Mouse (Mus musculus) heart, embryonic 10.5 days (tissue): ENCODE results near the gene Supt3. TPM values are rescaled to one million over a fixed set of nuclear protein-coding genes. Genes with fewer than 3 reads are reported as not detected.

Source experiments
- DNase-seq: peaks from one replicate; pipeline ENCODE4 v3.0.0-alpha.2; 2017; ENCODE audit warnings: low spot score
- H3K27ac ChIP-seq: fragments of 300-500 bp; sonication (generic); 2 replicates; pipeline ENCODE4 v1.5.1; 2016; ENCODE audit warnings: mild to moderate bottlenecking
- H3K27me3 ChIP-seq: fragments of 300-500 bp; sonication (generic); 2 replicates; pipeline ENCODE4 v1.6.1; 2016; ENCODE audit warnings: mild to moderate bottlenecking; ENCODE audit not compliant: poor library complexity, insufficient read depth, severe bottlenecking
- H3K36me3 ChIP-seq: fragments of 300-500 bp; sonication (generic); 2 replicates; pipeline ENCODE4 v1.6.1; 2016; ENCODE audit warnings: mild to moderate bottlenecking, moderate library complexity
- H3K4me1 ChIP-seq: fragments of 300-500 bp; sonication (generic); 2 replicates; pipeline ENCODE4 v1.6.1; 2016; ENCODE audit warnings: mild to moderate bottlenecking
- H3K4me3 ChIP-seq: fragments of 300-500 bp; sonication (generic); 2 replicates; pipeline ENCODE4 v1.5.1; 2016; ENCODE audit warnings: mild to moderate bottlenecking, moderate library complexity
- H3K9me3 ChIP-seq: fragments of 300-500 bp; sonication (generic); 2 replicates; pipeline ENCODE4 v1.6.1; 2016; ENCODE audit warnings: mild to moderate bottlenecking, moderate library complexity
- WGBS: fragments of 180-500 bp; shearing (Covaris S2); methylation state at CpG from one replicate; pipeline ENCODE4 v1.1.7; 2016; 5-methylcytosine and 5-hydroxymethylcytosine counted together
- polyA plus RNA-seq: library from polyadenylated mRNA; unstranded; fragments of >200 nt; fragmentation: Nextera tagmentation; extraction: Ambion mirVana; gene quantifications from 2 replicates; pipeline ENCODE4 v1.2.1, GENCODE M21; 2016

Gene Supt3
- polyA plus RNA-seq, 1 experiment from 2014 or later = 19.8 TPM

DNA sequence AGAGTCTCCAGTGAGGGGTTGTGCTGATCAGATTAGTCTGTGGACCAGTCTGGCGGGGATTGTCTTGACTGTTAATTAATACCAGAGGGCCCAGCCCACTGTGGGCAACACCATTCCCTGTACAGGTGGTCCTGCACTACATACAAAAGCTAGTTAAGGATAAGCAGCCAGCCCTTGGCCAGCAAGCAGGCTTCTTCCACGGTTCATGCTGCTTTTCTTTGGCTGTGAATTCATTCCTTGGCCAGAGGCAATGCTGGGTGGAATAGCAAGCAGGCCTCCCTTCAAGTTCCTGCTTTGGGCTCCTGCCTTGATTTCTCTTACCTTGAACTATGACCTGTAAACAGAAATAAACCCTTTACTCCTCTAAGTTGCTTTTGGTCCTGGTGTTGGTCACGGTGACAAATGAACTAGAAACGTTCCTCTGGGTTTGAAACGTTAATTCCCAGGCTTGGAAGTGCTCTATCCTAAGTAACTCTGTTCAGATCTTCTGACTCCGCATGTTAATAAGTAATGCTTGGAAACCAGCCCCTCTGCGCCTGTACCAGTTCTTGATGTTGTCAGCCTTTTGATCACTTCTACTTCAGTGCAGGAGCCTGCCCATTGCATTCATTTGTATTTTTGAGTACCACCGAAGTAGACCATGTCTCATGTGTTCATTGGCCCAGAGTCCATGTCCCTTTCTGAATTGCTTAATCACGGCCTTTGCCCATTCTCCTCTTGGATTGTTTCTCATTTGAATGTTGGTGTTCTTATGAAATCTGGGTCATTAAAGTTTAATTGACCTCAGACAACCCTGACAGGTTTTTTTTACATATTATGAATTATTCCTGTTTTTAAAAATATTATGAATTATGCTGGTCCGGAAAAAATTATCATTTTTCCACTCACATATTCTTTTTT, 356.8 kb downstream of the Supt3 start:
- H3K9me3 ChIP-seq = no peaks in the 10 kb centered on the region
- no peaks in the 10 kb centered on the region for H3K36me3 ChIP-seq
- no peak overlapping the region for H3K4me3 ChIP-seq
- 86% methylated on average over 10 of the region's 10 CpGs for WGBS
- no peaks in the 10 kb centered on the region for H3K4me1 ChIP-seq
- DNase-seq = no peak
- H3K27ac ChIP-seq = no peak overlapping the region
- no peaks in the 10 kb centered on the region for H3K27me3 ChIP-seq

DNA sequence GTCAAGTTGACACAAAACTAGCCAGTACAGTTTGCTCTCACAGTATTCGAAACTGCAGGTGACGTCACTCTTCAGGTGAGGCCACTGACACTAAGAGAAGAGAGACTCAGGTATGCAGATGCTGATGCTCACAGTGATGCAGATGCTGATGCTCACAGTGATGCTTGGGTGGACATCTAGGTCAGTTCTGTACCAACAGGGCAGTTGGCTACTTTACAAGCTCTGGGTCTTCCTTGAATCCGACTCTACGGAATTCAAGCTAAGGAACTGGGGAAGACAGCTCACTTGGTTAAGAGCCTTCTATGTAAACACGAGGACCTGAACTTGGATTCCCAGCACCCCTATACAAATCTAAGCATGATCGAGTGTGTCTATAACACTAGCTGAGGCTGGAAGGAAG, 359.5 kb downstream of the Supt3 start:
- 87% methylated on average over 6 of the region's 6 CpGs for WGBS
- H3K4me3 ChIP-seq = no peak overlapping the region
- H3K27me3 ChIP-seq = no peaks in the 10 kb centered on the region
- H3K36me3 ChIP-seq = no peaks in the 10 kb centered on the region
- DNase-seq = no peak
- no peaks in the 10 kb centered on the region for H3K9me3 ChIP-seq
- H3K4me1 ChIP-seq = no peaks in the 10 kb centered on the region
- H3K27ac ChIP-seq = no peak overlapping the region

DNA sequence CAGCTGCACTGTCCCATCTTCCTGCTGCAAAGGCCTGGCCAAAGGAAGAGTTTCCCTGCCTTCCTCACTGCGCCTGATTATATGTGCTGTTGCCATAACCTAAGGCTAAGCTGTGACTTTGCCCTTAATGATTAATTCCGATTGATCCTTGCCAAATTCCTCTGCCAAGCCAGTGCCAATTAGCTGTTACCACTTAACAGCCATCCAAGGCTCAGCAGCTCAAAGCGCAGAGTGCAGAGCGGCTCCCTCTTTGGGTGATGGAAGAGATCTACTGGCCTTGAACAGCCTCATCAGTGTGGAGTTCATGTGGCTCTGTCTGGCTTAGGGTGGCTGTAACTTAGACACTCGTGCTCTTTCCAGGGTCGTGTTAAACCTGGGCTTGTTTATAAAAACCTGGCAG, 366.1 kb downstream of the Supt3 start:
- 79% methylated on average over 6 of the region's 6 CpGs for WGBS
- Histone ChIP-seq H3K4me3 (no peak overlapping the region), H3K27me3 (no peaks in the 10 kb centered on the region), H3K36me3 (no peaks in the 10 kb centered on the region), H3K9me3 (no peaks in the 10 kb centered on the region), H3K4me1 (no peaks in the 10 kb centered on the region), H3K27ac (no peak overlapping the region)
- DNase-seq = no peak

DNA sequence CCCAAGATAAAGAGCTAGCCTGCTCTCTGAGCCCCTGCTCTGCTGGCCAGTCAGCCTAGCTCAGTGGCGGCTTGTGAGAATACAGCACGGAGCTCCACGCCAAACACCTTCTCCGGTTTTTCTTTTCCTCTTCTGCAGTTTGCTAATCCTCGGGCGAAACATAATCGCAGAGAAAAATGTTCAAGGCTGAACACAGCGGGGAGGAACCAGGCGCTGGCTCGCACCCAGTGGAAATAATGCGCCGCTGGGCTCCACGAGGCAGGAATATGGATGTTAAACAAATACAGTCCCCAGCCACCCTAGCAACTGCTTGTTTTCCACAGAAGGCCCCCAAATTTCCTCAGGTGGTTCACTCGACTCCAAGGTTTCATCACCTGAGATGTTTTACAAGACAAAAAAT, 367.7 kb downstream of the Supt3 start:
- WGBS = 84% methylated on average over 14 of the region's 14 CpGs
- no peaks in the 10 kb centered on the region for H3K4me1 ChIP-seq
- H3K27me3 ChIP-seq = no peaks in the 10 kb centered on the region
- H3K9me3 ChIP-seq = no peaks in the 10 kb centered on the region
- no peak for DNase-seq
- no peak overlapping the region for H3K4me3 ChIP-seq
- H3K27ac ChIP-seq = no peak overlapping the region
- no peaks in the 10 kb centered on the region for H3K36me3 ChIP-seq

DNA sequence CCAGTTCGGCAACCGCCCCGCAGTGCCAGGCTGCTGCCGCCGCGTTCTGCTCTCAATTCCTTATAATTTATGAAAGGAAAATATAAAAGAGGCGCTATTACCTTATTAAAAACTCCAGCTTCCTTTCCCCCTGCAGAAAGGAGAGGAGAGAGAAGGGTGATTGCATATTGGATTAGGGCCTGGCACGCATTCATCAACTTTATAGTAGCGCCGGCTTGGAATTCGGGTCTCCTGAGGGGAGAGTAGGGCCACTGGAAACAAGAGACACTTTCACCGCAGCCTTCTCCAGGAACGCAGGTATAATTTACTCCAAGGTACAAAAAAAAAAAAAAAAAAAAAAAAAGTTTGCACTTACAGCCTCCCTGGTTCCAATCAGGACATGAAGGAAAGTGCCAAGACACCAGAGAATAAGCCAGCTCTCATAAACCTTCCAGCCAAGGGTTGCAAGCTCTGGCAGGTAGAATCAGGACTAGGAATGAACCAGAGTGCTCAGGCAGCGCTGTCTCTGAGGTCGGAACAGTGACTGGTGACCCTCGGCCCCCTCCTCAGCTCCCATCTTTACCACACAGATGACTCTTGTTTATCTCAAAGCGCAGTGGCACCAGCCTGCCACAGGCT, 374.5 kb downstream of the Supt3 start:
- peaks cover 5% of the 10 kb centered on the region; the same call in 1 of the 2 replicates for H3K27me3 ChIP-seq
- H3K4me1 ChIP-seq = 0 out of 2 replicates have a peak, but pooled peaks cover 2% of the 10 kb centered on the region
- no peaks in the 10 kb centered on the region for H3K36me3 ChIP-seq
- H3K9me3 ChIP-seq = no peaks in the 10 kb centered on the region
- DNase-seq = no peak
- no peak overlapping the region for H3K27ac ChIP-seq
- H3K4me3 ChIP-seq = no peak overlapping the region
- 85% methylated on average over 17 of the region's 17 CpGs for WGBS

DNA sequence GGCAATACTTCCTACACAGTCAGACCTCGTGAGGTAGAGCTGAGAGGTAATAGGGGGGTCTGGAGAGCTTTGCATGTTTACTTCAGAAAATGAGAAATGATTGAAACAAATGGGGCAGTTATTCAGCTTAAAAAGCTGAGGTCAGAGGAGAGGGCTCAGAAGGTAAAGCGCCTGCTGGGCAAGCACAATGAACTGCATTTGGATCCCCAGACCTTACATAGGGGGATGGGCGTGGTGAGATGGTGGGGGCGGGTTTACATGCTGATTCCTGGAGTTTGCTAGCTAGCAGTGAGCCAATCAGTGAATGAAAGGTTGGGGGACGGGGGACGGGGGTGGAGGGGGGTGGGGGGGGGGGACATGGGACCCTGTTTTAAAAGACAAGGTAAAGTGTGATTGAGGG, 376.8 kb downstream of the Supt3 start:
- no peaks in the 10 kb centered on the region for H3K36me3 ChIP-seq
- H3K9me3 ChIP-seq = no peaks in the 10 kb centered on the region
- H3K27me3 ChIP-seq = peaks cover 5% of the 10 kb centered on the region; the same call in 1 of the 2 replicates
- H3K4me3 ChIP-seq = no peak overlapping the region
- DNase-seq = no peak
- H3K27ac ChIP-seq = no peak overlapping the region
- 40% methylated on average over 6 of the region's 6 CpGs for WGBS
- H3K4me1 ChIP-seq = peaks cover 13% of the 10 kb centered on the region

DNA sequence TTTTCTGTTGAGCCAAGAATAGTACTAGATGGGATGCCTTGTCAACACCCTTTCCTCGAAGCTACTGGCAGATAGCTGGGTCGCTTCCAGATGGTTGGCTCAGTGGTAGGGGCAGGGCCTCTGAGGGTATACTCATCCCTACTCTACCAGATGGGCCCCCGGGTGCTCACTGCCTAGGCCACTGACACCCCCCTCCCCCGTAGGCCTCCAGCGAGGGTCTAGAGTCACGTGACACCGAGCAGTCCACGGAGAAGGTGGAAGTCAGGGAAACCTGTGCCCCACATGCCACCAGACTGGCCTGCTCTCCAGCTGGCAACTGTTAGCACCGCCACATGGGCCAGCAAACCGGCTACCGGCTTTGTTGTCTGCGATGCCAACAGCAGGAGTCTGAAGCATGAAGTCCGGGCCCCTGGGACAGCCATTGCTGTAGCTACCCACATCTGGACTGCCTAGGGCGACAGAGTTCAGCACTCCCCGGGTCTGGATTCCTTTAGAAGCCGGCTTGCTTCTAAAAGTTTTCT, 381.3 kb downstream of the Supt3 start:
- Histone ChIP-seq H3K27ac (peak overlapping the region; percentile 88), H3K36me3 (no peaks in the 10 kb centered on the region), H3K4me1 (peaks cover 22% of the 10 kb centered on the region), H3K9me3 (no peaks in the 10 kb centered on the region), H3K27me3 (no peaks in the 10 kb centered on the region), H3K4me3 (peak overlapping the region; percentile 40)
- peak; percentile 93 for DNase-seq
- 26% methylated on average over 16 of the region's 16 CpGs for WGBS

DNA sequence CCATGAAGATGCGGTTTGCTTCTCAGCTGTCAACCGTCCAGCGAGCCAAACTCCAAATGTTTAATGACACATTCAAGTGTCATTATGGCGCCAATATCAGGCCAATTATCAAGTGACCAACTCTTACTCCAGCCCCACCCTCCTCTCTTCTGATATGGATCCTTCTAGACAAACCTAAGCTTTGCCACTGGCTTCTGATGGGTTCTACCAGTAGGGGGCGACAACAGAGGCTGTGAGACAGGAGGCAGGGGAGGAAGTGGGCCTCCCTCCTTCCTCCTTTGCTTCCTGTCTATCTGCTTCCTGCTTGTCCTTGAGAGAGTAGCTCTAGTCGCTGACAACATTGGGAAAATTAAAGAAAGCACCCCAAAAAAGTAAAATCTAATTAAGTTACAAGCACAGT, 383.7 kb downstream of the Supt3 start:
- 88% methylated on average over 6 of the region's 6 CpGs for WGBS
- Histone ChIP-seq H3K4me1 (peaks cover 27% of the 10 kb centered on the region), H3K27me3 (peaks cover 10% of the 10 kb centered on the region; the same call in 1 of the 2 replicates), H3K27ac (no peak overlapping the region), H3K36me3 (no peaks in the 10 kb centered on the region), H3K9me3 (no peaks in the 10 kb centered on the region), H3K4me3 (no peak overlapping the region)
- no peak for DNase-seq

DNA sequence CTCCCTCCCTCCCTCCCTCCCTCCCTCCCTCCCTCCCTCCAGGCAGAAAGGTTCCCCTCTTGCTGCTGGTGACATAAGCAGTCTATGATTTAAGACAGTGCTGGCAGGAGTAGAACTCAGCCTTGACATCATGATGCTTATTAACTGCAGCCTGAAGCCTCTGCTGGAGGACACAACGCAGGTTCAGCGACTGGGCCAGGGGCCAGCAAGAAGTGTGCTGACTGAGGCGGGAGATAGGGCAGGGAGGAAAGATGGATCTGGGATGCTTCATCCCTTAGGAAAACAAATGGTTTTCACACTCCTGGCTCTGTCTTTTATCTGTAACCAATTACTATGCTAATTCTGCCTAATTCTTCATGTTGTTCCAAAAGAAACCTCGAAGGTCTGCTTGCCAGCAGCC, 388.8 kb downstream of the Supt3 start:
- no peak for DNase-seq
- whole genome bisulfite sequencing = 11% methylated on average over 4 of the region's 4 CpGs
- Histone ChIP-seq H3K27me3 (peaks cover 10% of the 10 kb centered on the region; the same call in 1 of the 2 replicates), H3K27ac (no peak overlapping the region), H3K36me3 (no peaks in the 10 kb centered on the region), H3K4me3 (no peak overlapping the region), H3K4me1 (peaks cover 21% of the 10 kb centered on the region; the same call in 1 of the 2 replicates), H3K9me3 (no peaks in the 10 kb centered on the region)

Other genes starting within 250 kb of the Supt3 start
- gene Runx2, start 37.6 kb downstream of the Supt3 start, polyA plus RNA-seq = 0.22 and 2.1 TPM in 2 replicates